Mouse (Mus musculus): Measurements from ENCODE around the gene Foxf1.
A peak's percentile ranks its signal among the peaks of the same experiment; 100 is the strongest.

The Foxf1 gene

GRCm38 (mm10) chr8:121084210-121084951 is at the start of gene Foxf1:
Gene Foxf1 (plus strand): TSS chr8:121084386.
- peak; percentile 71 for DNase-seq (ENCODE audit: low read depth, low spot score)

- DNase-seq (ENCODE audit: low read depth, low spot score) = no peak
Observed at GRCm38 (mm10) chr8:121035611-121036010, 48.6 kb upstream of the Foxf1 start.

- DNase-seq (ENCODE audit: low read depth, low spot score) = no peak
Observed at GRCm38 (mm10) chr8:121043719-121044440, 40.3 kb upstream of the Foxf1 start.

GRCm38 (mm10) chr8:121047441-121047840 is 36.7 kb upstream of the Foxf1 start:
- peak; percentile 33 for DNase-seq (ENCODE audit: low read depth, low spot score)

- no peak for DNase-seq (ENCODE audit: low read depth, low spot score)
Observed at GRCm38 (mm10) chr8:121058081-121058480, 26.1 kb upstream of the Foxf1 start.

GRCm38 (mm10) chr8:121059098-121059497 is 25.1 kb upstream of the Foxf1 start:
- no peak for DNase-seq (ENCODE audit: low read depth, low spot score)

- no peak for DNase-seq (ENCODE audit: low read depth, low spot score)
Observed at GRCm38 (mm10) chr8:121062521-121062920, 21.7 kb upstream of the Foxf1 start.

GRCm38 (mm10) chr8:121063649-121064048 is 20.5 kb upstream of the Foxf1 start:
- no peak for DNase-seq (ENCODE audit: low read depth, low spot score)

GRCm38 (mm10) chr8:121071454-121071853 is 12.7 kb upstream of the Foxf1 start:
- peak; percentile 25 for DNase-seq (ENCODE audit: low read depth, low spot score)

- DNase-seq (ENCODE audit: low read depth, low spot score) = no peak
Observed at GRCm38 (mm10) chr8:121072406-121073130, 11.6 kb upstream of the Foxf1 start.

- peak; percentile 54 for DNase-seq (ENCODE audit: low read depth, low spot score)
Observed at GRCm38 (mm10) chr8:121073174-121074107, 10.7 kb upstream of the Foxf1 start.

- no peak for DNase-seq (ENCODE audit: low read depth, low spot score)
Observed at GRCm38 (mm10) chr8:121074108-121074847, 9.9 kb upstream of the Foxf1 start.

GRCm38 (mm10) chr8:121074848-121075145 is 9.4 kb upstream of the Foxf1 start:
- no peak for DNase-seq (ENCODE audit: low read depth, low spot score)

- no peak for DNase-seq (ENCODE audit: low read depth, low spot score)
Observed at GRCm38 (mm10) chr8:121075936-121076335, 8.2 kb upstream of the Foxf1 start.

- DNase-seq (ENCODE audit: low read depth, low spot score) = no peak
Observed at GRCm38 (mm10) chr8:121076555-121076954, 7.6 kb upstream of the Foxf1 start.

- no peak for DNase-seq (ENCODE audit: low read depth, low spot score)
Observed at GRCm38 (mm10) chr8:121078721-121079120, 5.5 kb upstream of the Foxf1 start.

- no peak for DNase-seq (ENCODE audit: low read depth, low spot score)
Observed at GRCm38 (mm10) chr8:121079201-121079600, 5.0 kb upstream of the Foxf1 start.

GRCm38 (mm10) chr8:121079944-121080343 is 4.2 kb upstream of the Foxf1 start:
- DNase-seq (ENCODE audit: low read depth, low spot score) = peak; percentile 28

- DNase-seq (ENCODE audit: low read depth, low spot score) = peak; percentile 38
Observed at GRCm38 (mm10) chr8:121080361-121081090, 3.7 kb upstream of the Foxf1 start.

- DNase-seq (ENCODE audit: low read depth, low spot score) = no peak
Observed at GRCm38 (mm10) chr8:121081398-121081797, 2.8 kb upstream of the Foxf1 start.

All from ZHBTc4 (cell line).